Mouse (Mus musculus): ENCODE measurements around the gene Ncdn. TPM values are rescaled to one million over a fixed set of nuclear protein-coding genes. Genes with fewer than 3 reads are reported as not detected.
A peak's percentile ranks its signal among the peaks of the same experiment; 100 is the strongest.

The Ncdn gene
- polyA plus RNA-seq, 1 experiment from 2014 or later: 28.8 TPM

DNA sequence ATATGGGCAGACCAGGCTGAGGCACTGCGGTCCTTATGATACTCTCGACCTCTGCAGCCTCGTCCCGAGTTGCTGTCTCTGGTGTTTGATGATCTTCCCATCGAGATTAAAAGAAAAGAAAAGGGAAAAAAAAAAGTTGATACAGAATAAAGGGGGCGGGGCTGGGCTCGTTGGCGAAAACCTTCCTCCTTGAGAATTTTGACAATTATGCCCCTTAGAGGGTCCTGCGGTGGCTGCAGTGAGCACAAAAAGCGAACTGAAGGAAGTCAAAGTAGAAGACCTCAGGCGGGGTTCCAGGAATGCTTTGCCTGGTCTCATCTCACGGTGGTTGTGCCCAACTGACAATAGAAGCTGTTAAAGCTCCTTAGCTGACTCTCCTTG lies 983 bp upstream of the Ncdn start:
- H3K4me2 ChIP-seq (replicated peaks; ENCODE audit: low read depth, low read length): peak overlapping the region; percentile 92
- H3K9me3 ChIP-seq (ENCODE audit: low read length): no peaks in the 10 kb centered on the region
- H3K4me1 ChIP-seq (ENCODE audit: insufficient read depth, low read length): peaks cover 22% of the 10 kb centered on the region
- H3K9ac ChIP-seq (replicated peaks; ENCODE audit: low read length): peak overlapping the region; percentile 92
- peak overlapping the region; percentile 98; the same call in 1 of the 2 replicates for H3K27ac ChIP-seq (ENCODE audit: low read length)
- H3K4me3 ChIP-seq (ENCODE audit: low read length): peak overlapping the region; percentile 88
- no peak for ATAC-seq (ENCODE audit: low FRiP score, low TSS enrichment)
- 1% methylated on average over 12 of the region's 12 CpGs for WGBS
- H3K27me3 ChIP-seq (ENCODE audit: insufficient read depth, low read length): no peaks in the 10 kb centered on the region
- H3K36me3 ChIP-seq (ENCODE audit: insufficient read depth, low read length): peaks cover 14% of the 10 kb centered on the region

- no peaks in the 10 kb centered on the region for H3K27me3 ChIP-seq (ENCODE audit: insufficient read depth, low read length)
- no peak; the same call in 1 of the 2 replicates for ATAC-seq (ENCODE audit: low FRiP score, low TSS enrichment)
- no peaks in the 10 kb centered on the region for H3K9me3 ChIP-seq (ENCODE audit: low read length)
- H3K27ac ChIP-seq (ENCODE audit: low read length): no peak overlapping the region
- H3K36me3 ChIP-seq (ENCODE audit: insufficient read depth, low read length): peaks cover 22% of the 10 kb centered on the region
- H3K4me1 ChIP-seq (ENCODE audit: insufficient read depth, low read length): peaks cover 22% of the 10 kb centered on the region
- peak overlapping the region; percentile 92 for H3K9ac ChIP-seq (replicated peaks; ENCODE audit: low read length)
- WGBS: under 1% methylated on average over 23 of the region's 23 CpGs
- peak overlapping the region; percentile 88 for H3K4me3 ChIP-seq (ENCODE audit: low read length)
- peak overlapping the region; percentile 85 for H3K4me2 ChIP-seq (replicated peaks; ENCODE audit: low read depth, low read length)
Observed at GRCm38 (mm10) chr4:126752608-126753141, 563 bp downstream of the Ncdn start.

DNA sequence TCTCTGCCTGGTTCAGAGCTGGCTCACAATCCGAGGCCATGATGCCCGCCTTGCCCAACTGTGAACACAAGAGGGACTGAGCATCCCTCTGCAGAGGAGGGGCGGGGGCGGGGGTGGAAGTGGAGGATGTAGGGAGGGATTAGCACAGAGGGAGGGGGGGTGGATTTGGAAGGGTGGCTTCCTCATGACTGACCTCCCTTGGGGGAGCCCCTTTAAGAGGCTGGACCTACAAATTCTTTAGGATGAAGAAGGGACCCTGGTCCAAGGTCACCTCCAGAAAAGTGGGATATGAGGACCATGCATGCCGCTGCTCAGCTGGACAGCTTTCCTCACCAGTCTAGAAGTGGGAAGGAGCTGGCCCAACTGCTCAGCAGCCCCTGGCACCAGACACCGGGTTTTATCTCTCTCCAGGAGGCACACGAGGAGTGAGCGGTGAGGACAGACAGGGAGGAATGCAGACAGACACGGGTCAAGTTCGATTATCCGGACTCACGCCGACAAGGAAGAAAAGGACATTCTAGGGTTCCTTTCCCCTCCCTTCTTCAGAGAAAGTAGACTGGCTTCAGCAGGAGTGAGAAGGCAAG lies 1.1 kb downstream of the Ncdn start:
- Histone ChIP-seq H3K4me1 (ENCODE audit: insufficient read depth, low read length) (peaks cover 22% of the 10 kb centered on the region), H3K9me3 (ENCODE audit: low read length) (no peaks in the 10 kb centered on the region), H3K36me3 (ENCODE audit: insufficient read depth, low read length) (peaks cover 23% of the 10 kb centered on the region), H3K4me3 (ENCODE audit: low read length) (peak overlapping the region; percentile 88), H3K9ac (replicated peaks; ENCODE audit: low read length) (peak overlapping the region; percentile 92), H3K27ac (ENCODE audit: low read length) (no peak overlapping the region), H3K27me3 (ENCODE audit: insufficient read depth, low read length) (no peaks in the 10 kb centered on the region), H3K4me2 (replicated peaks; ENCODE audit: low read depth, low read length) (peak overlapping the region; percentile 85)
- ATAC-seq (ENCODE audit: low FRiP score, low TSS enrichment): no peak
- WGBS: 3% methylated on average over 13 of the region's 13 CpGs

- H3K27me3 ChIP-seq (ENCODE audit: insufficient read depth, low read length): no peaks in the 10 kb centered on the region
- 60% methylated on average over 10 of the region's 10 CpGs for WGBS
- H3K4me3 ChIP-seq (ENCODE audit: low read length): peak overlapping the region; percentile 88; the same call in 1 of the 2 replicates
- peak overlapping the region; percentile 85 for H3K4me2 ChIP-seq (replicated peaks; ENCODE audit: low read depth, low read length)
- H3K4me1 ChIP-seq (ENCODE audit: insufficient read depth, low read length): peaks cover 22% of the 10 kb centered on the region
- ATAC-seq (ENCODE audit: low FRiP score, low TSS enrichment): no peak
- no peaks in the 10 kb centered on the region for H3K9me3 ChIP-seq (ENCODE audit: low read length)
- no peak overlapping the region for H3K27ac ChIP-seq (ENCODE audit: low read length)
- H3K36me3 ChIP-seq (ENCODE audit: insufficient read depth, low read length): peaks cover 25% of the 10 kb centered on the region
- no peak overlapping the region; the same call in 1 of the 2 replicates for H3K9ac ChIP-seq (replicated peaks; ENCODE audit: low read length)
Observed at GRCm38 (mm10) chr4:126751556-126752023, 1.6 kb downstream of the Ncdn start.

DNA sequence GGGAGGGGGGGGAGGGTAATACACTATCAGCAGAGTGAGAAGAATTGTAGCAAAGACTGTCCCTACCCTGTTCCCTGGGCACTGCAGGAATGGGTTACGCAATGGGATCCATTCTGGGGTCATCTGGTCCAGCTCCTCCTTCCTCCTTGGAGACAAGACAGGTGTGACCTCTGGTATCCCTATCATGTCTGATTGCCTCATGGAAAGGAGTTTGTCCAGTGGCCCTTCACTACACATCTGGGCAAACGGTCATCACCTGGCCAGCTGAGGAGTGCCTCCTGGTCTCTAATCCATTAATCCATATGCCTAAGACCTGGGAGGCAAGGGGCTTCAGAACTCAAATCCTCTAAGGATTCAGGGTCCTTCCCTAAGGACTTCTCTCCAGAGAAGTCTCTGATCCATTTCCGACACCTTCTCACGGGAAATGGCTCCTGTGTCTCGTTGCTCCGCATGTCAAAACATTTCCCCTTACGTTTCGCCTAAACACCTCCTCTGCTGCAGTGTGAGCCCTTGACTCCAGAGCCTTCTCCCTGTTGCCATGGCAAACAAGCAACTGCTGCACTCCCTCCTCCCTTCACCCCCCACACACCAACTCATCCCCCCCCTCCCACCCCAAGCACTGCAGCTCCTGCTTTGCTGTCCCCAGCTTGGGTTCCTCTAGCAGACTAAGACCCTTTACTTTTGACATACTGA lies 2.2 kb downstream of the Ncdn start:
- Histone ChIP-seq H3K4me2 (replicated peaks; ENCODE audit: low read depth, low read length) (no peak overlapping the region), H3K9me3 (ENCODE audit: low read length) (no peaks in the 10 kb centered on the region), H3K36me3 (ENCODE audit: insufficient read depth, low read length) (peaks cover 30% of the 10 kb centered on the region), H3K9ac (replicated peaks; ENCODE audit: low read length) (no peak overlapping the region), H3K27me3 (ENCODE audit: insufficient read depth, low read length) (no peaks in the 10 kb centered on the region), H3K4me1 (ENCODE audit: insufficient read depth, low read length) (peaks cover 22% of the 10 kb centered on the region), H3K27ac (ENCODE audit: low read length) (no peak overlapping the region), H3K4me3 (ENCODE audit: low read length) (no peak overlapping the region)
- ATAC-seq (ENCODE audit: low FRiP score, low TSS enrichment): no peak
- 78% methylated on average over 8 of the region's 8 CpGs for WGBS

DNA sequence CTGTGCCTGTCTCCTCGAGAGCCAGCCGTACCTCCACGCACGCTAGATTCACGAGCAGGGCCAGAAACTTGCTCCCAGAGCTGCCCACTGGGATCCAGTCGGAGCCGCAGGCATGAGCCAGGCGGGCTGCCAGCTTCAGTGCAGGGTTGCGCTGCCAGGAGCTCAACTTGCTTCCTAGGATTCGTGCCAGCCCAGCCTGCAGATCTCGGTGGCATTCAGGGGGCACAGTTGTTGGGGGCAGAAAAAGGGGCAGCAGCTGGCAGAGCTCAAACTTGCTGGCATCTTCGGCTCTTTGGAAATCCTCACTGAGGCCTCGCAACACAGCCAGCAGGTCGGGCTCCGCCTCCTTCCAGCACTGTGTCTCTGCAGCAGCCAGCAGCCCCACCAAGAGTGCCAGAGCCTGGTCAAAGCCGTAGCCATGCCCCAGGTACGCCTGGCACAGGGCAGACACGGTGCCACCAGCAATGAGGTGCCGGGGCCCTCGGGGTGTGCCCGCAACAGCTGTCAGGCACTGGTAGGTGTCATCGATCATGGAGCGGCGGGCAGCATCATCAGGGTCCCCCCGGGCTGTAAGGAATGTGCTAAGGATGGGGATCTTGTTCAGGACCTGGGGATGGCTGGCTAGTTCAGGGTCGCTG lies 3.1 kb downstream of the Ncdn start:
- peaks cover 22% of the 10 kb centered on the region for H3K4me1 ChIP-seq (ENCODE audit: insufficient read depth, low read length)
- no peak overlapping the region for H3K9ac ChIP-seq (replicated peaks; ENCODE audit: low read length)
- no peak overlapping the region for H3K4me2 ChIP-seq (replicated peaks; ENCODE audit: low read depth, low read length)
- no peaks in the 10 kb centered on the region for H3K27me3 ChIP-seq (ENCODE audit: insufficient read depth, low read length)
- no peak overlapping the region for H3K27ac ChIP-seq (ENCODE audit: low read length)
- no peak overlapping the region for H3K4me3 ChIP-seq (ENCODE audit: low read length)
- peaks cover 35% of the 10 kb centered on the region for H3K36me3 ChIP-seq (ENCODE audit: insufficient read depth, low read length)
- ATAC-seq (ENCODE audit: low FRiP score, low TSS enrichment): no peak
- WGBS: 89% methylated on average over 26 of the region's 26 CpGs
- H3K9me3 ChIP-seq (ENCODE audit: low read length): no peaks in the 10 kb centered on the region

DNA sequence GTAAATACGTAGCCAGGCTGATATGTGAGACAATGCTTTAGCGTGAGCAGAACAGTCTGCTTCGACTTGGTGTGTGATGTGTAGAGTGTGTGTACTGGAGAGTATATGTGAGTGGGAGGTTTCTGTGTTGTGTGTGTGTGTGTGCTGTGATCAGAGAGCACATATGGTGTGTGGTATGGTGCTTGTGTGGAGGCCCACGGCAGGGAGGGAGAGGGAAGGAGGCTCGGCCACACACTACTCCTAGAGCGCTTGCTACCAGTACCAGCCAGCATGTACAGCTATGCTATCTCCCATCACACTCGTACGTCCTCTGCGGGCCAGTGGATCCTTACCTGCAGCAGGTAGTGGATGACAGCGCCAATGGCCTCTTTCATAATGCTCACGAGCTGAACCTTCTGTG lies 3.7 kb downstream of the Ncdn start:
- ATAC-seq (ENCODE audit: low FRiP score, low TSS enrichment): no peak
- peaks cover 41% of the 10 kb centered on the region for H3K36me3 ChIP-seq (ENCODE audit: insufficient read depth, low read length)
- no peak overlapping the region for H3K9ac ChIP-seq (replicated peaks; ENCODE audit: low read length)
- no peaks in the 10 kb centered on the region for H3K9me3 ChIP-seq (ENCODE audit: low read length)
- no peaks in the 10 kb centered on the region for H3K27me3 ChIP-seq (ENCODE audit: insufficient read depth, low read length)
- no peak overlapping the region for H3K4me2 ChIP-seq (replicated peaks; ENCODE audit: low read depth, low read length)
- WGBS: 83% methylated on average over 11 of the region's 11 CpGs
- peaks cover 20% of the 10 kb centered on the region for H3K4me1 ChIP-seq (ENCODE audit: insufficient read depth, low read length)
- no peak overlapping the region for H3K27ac ChIP-seq (ENCODE audit: low read length)
- no peak overlapping the region for H3K4me3 ChIP-seq (ENCODE audit: low read length)

- H3K36me3 ChIP-seq (ENCODE audit: insufficient read depth, low read length): peaks cover 47% of the 10 kb centered on the region
- no peaks in the 10 kb centered on the region for H3K9me3 ChIP-seq (ENCODE audit: low read length)
- no peak overlapping the region for H3K4me3 ChIP-seq (ENCODE audit: low read length)
- H3K4me1 ChIP-seq (ENCODE audit: insufficient read depth, low read length): peaks cover 15% of the 10 kb centered on the region
- 95% methylated on average over 8 of the region's 8 CpGs for WGBS
- no peak overlapping the region for H3K9ac ChIP-seq (replicated peaks; ENCODE audit: low read length)
- no peak for ATAC-seq (ENCODE audit: low FRiP score, low TSS enrichment)
- H3K4me2 ChIP-seq (replicated peaks; ENCODE audit: low read depth, low read length): no peak overlapping the region
- H3K27ac ChIP-seq (ENCODE audit: low read length): no peak overlapping the region
- H3K27me3 ChIP-seq (ENCODE audit: insufficient read depth, low read length): no peaks in the 10 kb centered on the region
Observed at GRCm38 (mm10) chr4:126748381-126748780, 4.9 kb downstream of the Ncdn start.

DNA sequence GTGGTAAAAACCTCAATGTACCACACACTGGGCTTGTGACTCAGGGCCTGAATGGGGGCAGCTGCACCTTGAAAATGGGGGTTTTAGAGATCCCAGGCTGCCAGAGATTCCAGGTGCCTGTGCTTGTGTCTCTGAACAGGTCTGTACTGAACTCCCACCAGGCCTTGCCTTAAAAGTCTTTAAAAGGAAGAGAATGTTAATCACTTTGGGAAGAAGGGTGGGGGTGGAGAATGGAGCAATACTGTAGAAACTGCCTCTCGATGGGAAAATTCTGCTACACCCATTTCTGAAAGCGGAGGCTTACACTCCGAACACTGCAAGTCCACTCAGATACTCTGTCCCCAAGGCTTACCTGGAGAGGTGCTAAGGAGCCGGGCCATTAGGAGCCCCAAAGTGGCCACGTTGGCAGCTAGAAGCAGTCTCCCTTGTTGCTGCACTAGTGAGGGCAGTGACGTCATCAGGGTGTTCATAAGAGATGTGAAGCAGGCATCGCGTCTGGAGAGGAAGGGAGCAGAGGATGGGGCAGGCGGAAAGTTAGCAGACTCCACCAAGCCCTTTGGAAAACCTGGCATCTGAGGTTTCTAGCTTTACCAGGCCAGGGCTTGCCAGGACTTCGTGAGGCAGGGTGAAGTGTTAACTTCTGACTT lies 6.9 kb downstream of the Ncdn start:
- H3K36me3 ChIP-seq (ENCODE audit: insufficient read depth, low read length): peaks cover 47% of the 10 kb centered on the region
- 83% methylated on average over 10 of the region's 10 CpGs for WGBS
- no peaks in the 10 kb centered on the region for H3K9me3 ChIP-seq (ENCODE audit: low read length)
- no peak overlapping the region for H3K4me3 ChIP-seq (ENCODE audit: low read length)
- no peak overlapping the region for H3K9ac ChIP-seq (replicated peaks; ENCODE audit: low read length)
- no peaks in the 10 kb centered on the region for H3K27me3 ChIP-seq (ENCODE audit: insufficient read depth, low read length)
- H3K27ac ChIP-seq (ENCODE audit: low read length): no peak overlapping the region
- H3K4me2 ChIP-seq (replicated peaks; ENCODE audit: low read depth, low read length): no peak overlapping the region
- ATAC-seq (ENCODE audit: low FRiP score, low TSS enrichment): no peak
- peaks cover 5% of the 10 kb centered on the region; the same call in 1 of the 2 replicates for H3K4me1 ChIP-seq (ENCODE audit: insufficient read depth, low read length)
